Mouse (Mus musculus): ENCODE results near the gene Trim47. TPM values are rescaled to one million over a fixed set of nuclear protein-coding genes. Genes with fewer than 3 reads are reported as not detected.

The Trim47 gene
- polyA plus RNA-seq, 1 experiment from 2014 or later = 3.0 TPM

DNA sequence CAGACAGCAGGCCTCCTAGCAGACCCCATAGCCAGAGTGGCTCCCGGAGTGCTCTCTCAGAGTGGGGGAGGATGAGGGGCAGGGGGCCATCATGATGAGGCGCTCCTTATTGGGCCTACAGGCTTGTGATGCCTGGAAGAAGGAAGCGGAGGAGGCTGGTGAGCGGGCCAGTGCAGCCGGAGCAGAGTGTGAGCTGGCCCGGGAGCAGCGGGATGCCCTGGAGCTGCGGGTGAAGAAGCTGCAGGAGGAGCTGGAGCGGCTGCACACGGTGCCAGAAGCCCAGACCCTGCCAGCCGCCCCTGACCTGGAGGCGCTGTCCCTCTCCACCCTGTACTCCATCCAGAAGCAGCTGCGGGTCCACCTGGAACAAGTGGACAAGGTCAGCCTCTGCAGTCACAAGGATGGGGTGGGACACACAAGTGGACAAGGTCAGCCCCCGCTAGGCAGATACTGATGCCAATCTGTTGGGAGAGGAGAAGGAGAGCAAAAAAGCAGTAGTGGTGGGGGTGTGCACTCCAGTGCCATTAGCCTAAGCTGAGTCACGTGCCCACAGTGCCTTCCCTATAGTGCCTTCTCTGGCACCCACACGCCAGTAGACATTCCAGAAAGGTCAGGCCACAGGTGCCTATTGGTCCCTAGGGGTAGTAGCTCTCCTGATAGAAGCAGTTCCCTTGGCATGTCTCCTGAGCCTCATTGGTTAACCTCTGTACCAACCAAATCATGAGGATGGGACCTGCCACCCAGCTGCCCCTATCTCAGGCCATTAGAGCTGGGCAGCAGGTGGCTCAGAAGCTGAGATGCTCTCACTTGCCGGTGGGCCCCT, 67.9 kb downstream of the Trim47 start:
- Histone ChIP-seq H3K27ac (ENCODE audit: low read depth, low read length) (no peak overlapping the region), H3K4me2 (replicated peaks; ENCODE audit: low read depth, low read length) (no peak overlapping the region), H3K27me3 (ENCODE audit: control insufficient read depth, insufficient read depth, low read length) (no peaks in the 10 kb centered on the region), H3K9me3 (ENCODE audit: control insufficient read depth, low read length) (no peaks in the 10 kb centered on the region), H3K4me3 (ENCODE audit: low read depth, low read length) (no peak overlapping the region), H3K4me1 (replicated peaks; ENCODE audit: control insufficient read depth, insufficient read depth, low read length) (no peaks in the 10 kb centered on the region), H3K36me3 (ENCODE audit: control insufficient read depth, insufficient read depth, low read length) (peaks cover 20% of the 10 kb centered on the region; the same call in 1 of the 2 replicates), H3K9ac (ENCODE audit: low read depth, low read length) (no peak overlapping the region)
- ATAC-seq (ENCODE audit: low FRiP score) (no peak), DNase-seq (ENCODE audit: low spot score) (no peak)
- 93% methylated on average over 16 of the region's 17 CpGs for WGBS

GRCm38 (mm10) chr11:116058022-116058614, 68.9 kb downstream of the Trim47 start:
- peaks cover 26% of the 10 kb centered on the region; the same call in 1 of the 2 replicates for H3K36me3 ChIP-seq (ENCODE audit: control insufficient read depth, insufficient read depth, low read length)

GRCm38 (mm10) chr11:116057237-116057881, 69.7 kb downstream of the Trim47 start:
- DNase-seq (ENCODE audit: low spot score) = no peak
- Histone ChIP-seq H3K27me3 (ENCODE audit: control insufficient read depth, insufficient read depth, low read length) (no peaks in the 10 kb centered on the region), H3K9me3 (ENCODE audit: control insufficient read depth, low read length) (no peaks in the 10 kb centered on the region), H3K4me1 (replicated peaks; ENCODE audit: control insufficient read depth, insufficient read depth, low read length) (no peaks in the 10 kb centered on the region), H3K4me3 (ENCODE audit: low read depth, low read length) (no peak overlapping the region), H3K4me2 (replicated peaks; ENCODE audit: low read depth, low read length) (no peak overlapping the region), H3K27ac (ENCODE audit: low read depth, low read length) (no peak overlapping the region), H3K36me3 (ENCODE audit: control insufficient read depth, insufficient read depth, low read length) (peaks cover 32% of the 10 kb centered on the region), H3K9ac (ENCODE audit: low read depth, low read length) (no peak overlapping the region)
- ATAC-seq (ENCODE audit: low FRiP score) = no peak
- WGBS = 88% methylated on average over 4 of the region's 4 CpGs

More at GRCm38 (mm10) chr11:116058022-116058614, 68.9 kb downstream of the Trim47 start:
- no peak for ATAC-seq (ENCODE audit: low FRiP score)
- Histone ChIP-seq H3K4me1 (replicated peaks; ENCODE audit: control insufficient read depth, insufficient read depth, low read length) (no peaks in the 10 kb centered on the region), H3K9me3 (ENCODE audit: control insufficient read depth, low read length) (no peaks in the 10 kb centered on the region), H3K4me3 (ENCODE audit: low read depth, low read length) (no peak overlapping the region), H3K27ac (ENCODE audit: low read depth, low read length) (no peak overlapping the region), H3K27me3 (ENCODE audit: control insufficient read depth, insufficient read depth, low read length) (no peaks in the 10 kb centered on the region), H3K4me2 (replicated peaks; ENCODE audit: low read depth, low read length) (no peak overlapping the region), H3K9ac (ENCODE audit: low read depth, low read length) (no peak overlapping the region)
- WGBS = 87% methylated on average over 12 of the region's 12 CpGs
- no peak for DNase-seq (ENCODE audit: low spot score)

GRCm38 (mm10) chr11:116055873-116056272, 71.1 kb downstream of the Trim47 start:
- Histone ChIP-seq H3K27ac (ENCODE audit: low read depth, low read length) (no peak overlapping the region), H3K4me2 (replicated peaks; ENCODE audit: low read depth, low read length) (no peak overlapping the region), H3K4me1 (replicated peaks; ENCODE audit: control insufficient read depth, insufficient read depth, low read length) (no peaks in the 10 kb centered on the region), H3K9ac (ENCODE audit: low read depth, low read length) (no peak overlapping the region), H3K9me3 (ENCODE audit: control insufficient read depth, low read length) (no peaks in the 10 kb centered on the region), H3K36me3 (ENCODE audit: control insufficient read depth, insufficient read depth, low read length) (peaks cover 33% of the 10 kb centered on the region), H3K4me3 (ENCODE audit: low read depth, low read length) (no peak overlapping the region), H3K27me3 (ENCODE audit: control insufficient read depth, insufficient read depth, low read length) (no peaks in the 10 kb centered on the region)
- ATAC-seq (ENCODE audit: low FRiP score) = no peak
- DNase-seq (ENCODE audit: low spot score) = no peak
- WGBS = 92% methylated on average over 11 of the region's 11 CpGs

Other genes with a start within 250 kb of the Trim47 start
- gene Smim5, start 227.2 kb downstream of the Trim47 start, polyA plus RNA-seq (2014; fragmentation: Nextera tagmentation; extraction: Ambion mirVana) = 3.4 and 3.8 TPM in 2 replicates
- gene Smim6, start 215.2 kb downstream of the Trim47 start, polyA plus RNA-seq (2014; fragmentation: Nextera tagmentation; extraction: Ambion mirVana) = 0.40 and 0.65 TPM in 2 replicates
- 55.8 and 57.1 TPM in 2 replicates for gene Sap30bp, start 193.9 kb downstream of the Trim47 start, polyA plus RNA-seq (2014; fragmentation: Nextera tagmentation; extraction: Ambion mirVana)
- 16.0 and 19.9 TPM in 2 replicates for gene Recql5, start 193.7 kb downstream of the Trim47 start, polyA plus RNA-seq (2014; fragmentation: Nextera tagmentation; extraction: Ambion mirVana)
- gene Itgb4, start 152.5 kb downstream of the Trim47 start, polyA plus RNA-seq (2014; fragmentation: Nextera tagmentation; extraction: Ambion mirVana) = 0.36 and 0.82 TPM in 2 replicates
- 89.0 and 96.3 TPM in 2 replicates for gene Galk1, start 114.5 kb downstream of the Trim47 start, polyA plus RNA-seq (2014; fragmentation: Nextera tagmentation; extraction: Ambion mirVana)
- 2,172 and 2,203 TPM in 2 replicates for gene H3f3b, start 99.2 kb downstream of the Trim47 start, polyA plus RNA-seq (2014; fragmentation: Nextera tagmentation; extraction: Ambion mirVana)
- gene Unk, start 96.9 kb downstream of the Trim47 start, polyA plus RNA-seq (2014; fragmentation: Nextera tagmentation; extraction: Ambion mirVana) = 25.8 and 26.9 TPM in 2 replicates
- gene Unc13d, start 49.2 kb downstream of the Trim47 start, polyA plus RNA-seq (2014; fragmentation: Nextera tagmentation; extraction: Ambion mirVana) = 1.1 and 1.3 TPM in 2 replicates
- gene Wbp2, start 40.2 kb downstream of the Trim47 start, polyA plus RNA-seq (2014; fragmentation: Nextera tagmentation; extraction: Ambion mirVana) = 85.4 and 88.6 TPM in 2 replicates
- 1.4 and 2.5 TPM in 2 replicates for gene Trim65, start 3.9 kb upstream of the Trim47 start, polyA plus RNA-seq (2014; fragmentation: Nextera tagmentation; extraction: Ambion mirVana)
- 93.2 and 100 TPM in 2 replicates for gene Mrpl38, start 11.7 kb upstream of the Trim47 start, polyA plus RNA-seq (2014; fragmentation: Nextera tagmentation; extraction: Ambion mirVana)
- gene Fbf1, start 41.0 kb upstream of the Trim47 start, polyA plus RNA-seq (2014; fragmentation: Nextera tagmentation; extraction: Ambion mirVana) = 28.4 and 32.1 TPM in 2 replicates
- gene Ten1, start 71.6 kb upstream of the Trim47 start, polyA plus RNA-seq (2014; fragmentation: Nextera tagmentation; extraction: Ambion mirVana) = 59.4 and 60.7 TPM in 2 replicates
- gene Acox1, start 71.8 kb upstream of the Trim47 start, polyA plus RNA-seq (2014; fragmentation: Nextera tagmentation; extraction: Ambion mirVana) = 31.7 and 36.3 TPM in 2 replicates
- 0.49 and 0.52 TPM in 2 replicates for gene Evpl, start 110.9 kb upstream of the Trim47 start, polyA plus RNA-seq (2014; fragmentation: Nextera tagmentation; extraction: Ambion mirVana)
- gene Srp68, start 147.0 kb upstream of the Trim47 start, polyA plus RNA-seq (2014; fragmentation: Nextera tagmentation; extraction: Ambion mirVana) = 72.4 and 74.0 TPM in 2 replicates
- gene Galr2, start 153.7 kb upstream of the Trim47 start, polyA plus RNA-seq (2014; fragmentation: Nextera tagmentation; extraction: Ambion mirVana) = 0.42 and 0.54 TPM in 2 replicates
- 66.2 and 68.3 TPM in 2 replicates for gene Exoc7, start 180.0 kb upstream of the Trim47 start, polyA plus RNA-seq (2014; fragmentation: Nextera tagmentation; extraction: Ambion mirVana)
- 10.0 and 10.1 TPM in 2 replicates for gene Foxj1, start 208.2 kb upstream of the Trim47 start, polyA plus RNA-seq (2014; fragmentation: Nextera tagmentation; extraction: Ambion mirVana)